Mouse (Mus musculus): ENCODE results near the gene Clic5. TPM values are rescaled to one million over a fixed set of nuclear protein-coding genes. Genes with fewer than 3 reads are reported as not detected.

The Clic5 gene
- polyA plus RNA-seq, 2 experiments: 0.24 to 0.31 TPM

DNA sequence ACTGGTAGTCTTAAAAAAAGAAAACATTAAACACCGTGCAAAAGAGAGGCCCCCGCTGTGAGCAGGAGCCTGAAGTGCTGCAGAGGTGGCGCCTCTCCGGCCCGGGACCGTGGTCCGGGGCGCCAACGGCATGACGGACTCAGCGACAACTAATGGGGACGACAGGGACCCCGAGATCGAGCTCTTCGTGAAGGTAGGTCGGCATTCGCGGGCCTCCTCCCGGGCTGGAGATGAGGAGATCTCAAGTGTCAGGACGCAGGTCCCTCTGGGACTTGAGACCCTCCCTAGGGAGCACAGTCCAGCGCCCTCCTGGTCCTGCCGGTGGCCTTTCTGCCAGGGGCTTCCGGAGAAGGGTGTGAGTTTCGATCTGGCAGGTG lies 373 bp downstream of the Clic5 start:
- no peak overlapping the region for H3K9ac ChIP-seq (replicated peaks)
- DNase-seq (ENCODE audit: low read depth in 3 of 3, low spot score in 3 of 3): no peak
- no peak overlapping the region for H3K27ac ChIP-seq
- WGBS (ENCODE audit: insufficient replicate concordance): under 1% methylated on average over 24 of the region's 24 CpGs
- peak overlapping the region; percentile 65 for H3K4me2 ChIP-seq (ENCODE audit: low read depth)
- no peaks in the 10 kb centered on the region for H3K36me3 ChIP-seq (replicated peaks; ENCODE audit: control insufficient read depth, insufficient read depth, low read depth)
- peak overlapping the region; percentile 32 to 42 for H3K4me3 ChIP-seq (ENCODE audit: insufficient read depth in 1 of 2, low read depth in 2 of 2, low read length in 2 of 2)
- H3K4me1 ChIP-seq (replicated peaks; ENCODE audit: control insufficient read depth in 2 of 2, insufficient read depth in 2 of 2, low read length in 1 of 2): no peaks in the 10 kb centered on the region
- ATAC-seq (ENCODE audit: insufficient read depth): no peak
- H3K9me3 ChIP-seq (ENCODE audit: control insufficient read depth, low read length): no peaks in the 10 kb centered on the region
- TF ChIP-seq CTCF (IDR thresholded peaks at IDR 0.05; ENCODE audit: low read depth): no peak
- no peak for TF ChIP-seq EP300 (IDR thresholded peaks at IDR 0.05; ENCODE audit: low read depth)
- peaks cover 3% of the 10 kb centered on the region; the same call in 1 of the 2 replicates for H3K27me3 ChIP-seq (ENCODE audit: control insufficient read depth, insufficient read depth, low read length)

DNA sequence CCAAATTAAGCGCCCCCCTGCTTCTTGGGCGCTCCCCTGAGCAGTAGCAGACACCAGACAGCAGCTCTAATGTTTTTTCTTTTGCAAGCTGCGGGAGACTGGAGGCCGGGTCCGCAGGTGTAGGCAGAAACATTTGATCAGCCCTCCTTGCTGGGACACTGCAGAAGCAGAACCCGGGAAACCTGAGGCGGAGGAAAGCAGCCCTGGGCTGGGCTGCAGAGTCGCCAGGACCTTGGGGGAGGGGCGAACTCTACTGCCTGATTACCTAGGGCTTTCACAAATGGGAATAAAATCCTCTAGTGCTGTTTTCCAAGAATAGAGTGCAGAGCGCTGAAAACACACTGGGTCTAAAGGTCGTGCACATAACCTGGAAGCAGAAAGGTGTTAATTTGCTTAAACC lies 1.3 kb downstream of the Clic5 start:
- ATAC-seq (ENCODE audit: insufficient read depth): no peak
- Histone ChIP-seq H3K9me3 (ENCODE audit: control insufficient read depth, low read length) (no peaks in the 10 kb centered on the region), H3K27ac (no peak overlapping the region), H3K36me3 (replicated peaks; ENCODE audit: control insufficient read depth, insufficient read depth, low read depth) (no peaks in the 10 kb centered on the region), H3K4me3 (ENCODE audit: insufficient read depth in 1 of 2, low read depth in 2 of 2, low read length in 2 of 2) (no peak overlapping the region), H3K4me1 (replicated peaks; ENCODE audit: control insufficient read depth in 2 of 2, insufficient read depth in 2 of 2, low read length in 1 of 2) (no peaks in the 10 kb centered on the region), H3K4me2 (ENCODE audit: low read depth) (peak overlapping the region; percentile 22; the same call in 1 of the 2 replicates), H3K27me3 (ENCODE audit: control insufficient read depth, insufficient read depth, low read length) (peaks cover 3% of the 10 kb centered on the region; the same call in 1 of the 2 replicates), H3K9ac (replicated peaks) (no peak overlapping the region)
- 12% methylated on average over 11 of the region's 11 CpGs for WGBS (ENCODE audit: insufficient replicate concordance)
- no peak for DNase-seq (ENCODE audit: low read depth in 3 of 3, low spot score in 3 of 3)
- TF ChIP-seq CTCF (IDR thresholded peaks at IDR 0.05; ENCODE audit: low read depth) (no peak), EP300 (IDR thresholded peaks at IDR 0.05; ENCODE audit: low read depth) (no peak)

DNA sequence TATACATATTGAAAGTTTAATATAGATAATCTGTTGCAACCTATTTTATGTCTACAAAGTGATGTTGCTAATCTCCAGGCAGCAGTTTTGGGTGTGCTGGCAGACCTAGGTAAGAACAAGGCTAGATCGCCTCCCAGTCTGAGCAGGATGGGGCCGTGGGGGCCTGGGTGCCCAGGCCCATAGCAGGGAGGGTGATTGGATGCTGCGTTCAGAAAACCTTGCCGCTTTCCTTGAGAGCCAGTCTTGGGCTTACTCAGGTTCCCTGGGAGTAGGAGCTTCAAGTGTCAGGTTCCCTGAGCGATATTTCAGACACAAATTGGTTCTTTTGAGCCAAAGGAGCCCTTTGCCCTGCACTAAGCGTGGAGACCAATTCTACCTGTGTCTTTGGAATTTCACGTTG lies 1.9 kb downstream of the Clic5 start:
- Histone ChIP-seq H3K27ac (no peak overlapping the region), H3K4me3 (ENCODE audit: insufficient read depth in 1 of 2, low read depth in 2 of 2, low read length in 2 of 2) (no peak overlapping the region), H3K4me1 (replicated peaks; ENCODE audit: control insufficient read depth in 2 of 2, insufficient read depth in 2 of 2, low read length in 1 of 2) (no peaks in the 10 kb centered on the region), H3K4me2 (ENCODE audit: low read depth) (no peak overlapping the region), H3K27me3 (ENCODE audit: control insufficient read depth, insufficient read depth, low read length) (peaks cover 3% of the 10 kb centered on the region; the same call in 1 of the 2 replicates), H3K9ac (replicated peaks) (no peak overlapping the region), H3K36me3 (replicated peaks; ENCODE audit: control insufficient read depth, insufficient read depth, low read depth) (no peaks in the 10 kb centered on the region), H3K9me3 (ENCODE audit: control insufficient read depth, low read length) (no peaks in the 10 kb centered on the region)
- WGBS (ENCODE audit: insufficient replicate concordance): 59% methylated on average over 7 of the region's 7 CpGs
- no peak for DNase-seq (ENCODE audit: low read depth in 3 of 3, low spot score in 3 of 3)
- TF ChIP-seq EP300 (IDR thresholded peaks at IDR 0.05; ENCODE audit: low read depth): no peak
- no peak for TF ChIP-seq CTCF (IDR thresholded peaks at IDR 0.05; ENCODE audit: low read depth)
- ATAC-seq (ENCODE audit: insufficient read depth): no peak

- no peak overlapping the region for H3K4me3 ChIP-seq (ENCODE audit: insufficient read depth in 1 of 2, low read depth in 2 of 2, low read length in 2 of 2)
- H3K4me1 ChIP-seq (replicated peaks; ENCODE audit: control insufficient read depth in 2 of 2, insufficient read depth in 2 of 2, low read length in 1 of 2): no peaks in the 10 kb centered on the region
- WGBS (ENCODE audit: insufficient replicate concordance): 34% methylated on average over 3 of the region's 3 CpGs
- TF ChIP-seq EP300 (IDR thresholded peaks at IDR 0.05; ENCODE audit: low read depth) (no peak), CTCF (IDR thresholded peaks at IDR 0.05; ENCODE audit: low read depth) (no peak)
- no peak for ATAC-seq (ENCODE audit: insufficient read depth)
- H3K4me2 ChIP-seq (ENCODE audit: low read depth): no peak overlapping the region
- no peak overlapping the region for H3K27ac ChIP-seq
- no peak overlapping the region for H3K9ac ChIP-seq (replicated peaks)
- no peaks in the 10 kb centered on the region for H3K36me3 ChIP-seq (replicated peaks; ENCODE audit: control insufficient read depth, insufficient read depth, low read depth)
- H3K27me3 ChIP-seq (ENCODE audit: control insufficient read depth, insufficient read depth, low read length): peaks cover 3% of the 10 kb centered on the region; the same call in 1 of the 2 replicates
- no peak for DNase-seq (ENCODE audit: low read depth in 3 of 3, low spot score in 3 of 3)
- H3K9me3 ChIP-seq (ENCODE audit: control insufficient read depth, low read length): no peaks in the 10 kb centered on the region
Observed at GRCm38 (mm10) chr17:44192981-44193380, 4.6 kb downstream of the Clic5 start.

DNA sequence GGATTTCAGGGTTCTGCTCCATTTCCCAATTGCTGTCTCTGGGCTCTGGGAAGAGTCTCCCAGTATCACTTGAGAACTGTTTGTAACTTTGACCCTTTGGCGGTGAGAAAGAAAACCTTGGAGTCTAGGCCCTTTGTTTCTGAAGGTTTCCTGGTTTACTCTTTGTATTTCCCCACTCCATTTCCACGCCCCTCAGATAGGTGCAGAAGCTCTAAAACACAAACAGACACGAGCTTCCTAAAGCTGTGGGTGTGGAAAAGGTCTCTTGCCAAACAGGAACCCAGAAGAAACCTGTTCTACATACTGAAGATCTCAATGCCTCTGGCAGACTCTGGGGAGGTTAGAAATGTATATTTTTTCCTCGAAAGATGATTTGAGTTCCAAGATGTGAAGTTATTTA lies 10.8 kb downstream of the Clic5 start:
- ATAC-seq (ENCODE audit: insufficient read depth): no peak
- no peaks in the 10 kb centered on the region for H3K36me3 ChIP-seq (replicated peaks; ENCODE audit: control insufficient read depth, insufficient read depth, low read depth)
- H3K4me1 ChIP-seq (replicated peaks; ENCODE audit: control insufficient read depth in 2 of 2, insufficient read depth in 2 of 2, low read length in 1 of 2): no peaks in the 10 kb centered on the region
- DNase-seq (ENCODE audit: low read depth in 3 of 3, low spot score in 3 of 3): no peak
- H3K9ac ChIP-seq (replicated peaks): no peak overlapping the region
- H3K4me3 ChIP-seq (ENCODE audit: insufficient read depth in 1 of 2, low read depth in 2 of 2, low read length in 2 of 2): no peak overlapping the region
- H3K27ac ChIP-seq: no peak overlapping the region
- no peak for TF ChIP-seq CTCF (IDR thresholded peaks at IDR 0.05; ENCODE audit: low read depth)
- no peak for TF ChIP-seq EP300 (IDR thresholded peaks at IDR 0.05; ENCODE audit: low read depth)
- no peaks in the 10 kb centered on the region for H3K9me3 ChIP-seq (ENCODE audit: control insufficient read depth, low read length)
- 47% methylated on average over 4 of the region's 4 CpGs for WGBS (ENCODE audit: insufficient replicate concordance)
- H3K4me2 ChIP-seq (ENCODE audit: low read depth): no peak overlapping the region
- H3K27me3 ChIP-seq (ENCODE audit: control insufficient read depth, insufficient read depth, low read length): no peaks in the 10 kb centered on the region

Data from liver, embryonic 14.5 days (tissue).